Mouse (Mus musculus) gastrocnemius, adult 8-10 months (tissue): ENCODE results near the gene BC024978. TPM values are rescaled to one million over a fixed set of nuclear protein-coding genes. Genes with fewer than 3 reads are reported as not detected.

Experiments used
- DNase-seq, 2 experiments: peaks; one replicate each; pipeline ENCODE4 v3.0.0; 2022; ENCODE audit warnings: low spot score in 2 of 2
- total RNA-seq, 4 experiments: library from RNA; stranded (reverse); gene quantifications; 2 replicates each; pipeline ENCODE4 v1.2.4; 2022

BC024978 gene
- total RNA-seq, 4 experiments from 2014 or later, result 13.2 to 20.5 (median 15.1) TPM

DNA sequence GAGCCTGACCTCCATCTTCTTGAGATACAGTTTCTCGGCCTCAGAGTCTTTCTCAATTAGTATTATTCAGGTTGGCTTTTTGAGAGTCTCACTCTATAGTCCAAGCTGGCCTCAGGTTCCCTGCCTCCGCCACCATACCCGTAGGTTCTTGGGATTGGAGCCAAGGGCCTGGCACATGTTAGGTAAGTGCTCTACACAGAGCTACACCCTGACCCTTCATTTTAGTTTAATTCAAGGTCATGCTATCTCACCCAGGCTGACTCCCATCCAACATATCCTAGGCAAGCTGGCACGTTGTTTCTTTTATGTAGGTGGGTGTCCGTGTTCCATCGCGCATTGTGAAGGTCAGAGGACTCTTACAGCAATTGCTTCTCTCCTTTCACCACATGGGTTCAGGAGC is 20.7 kb upstream of the BC024978 start:
- DNase-seq, result no peak

DNA sequence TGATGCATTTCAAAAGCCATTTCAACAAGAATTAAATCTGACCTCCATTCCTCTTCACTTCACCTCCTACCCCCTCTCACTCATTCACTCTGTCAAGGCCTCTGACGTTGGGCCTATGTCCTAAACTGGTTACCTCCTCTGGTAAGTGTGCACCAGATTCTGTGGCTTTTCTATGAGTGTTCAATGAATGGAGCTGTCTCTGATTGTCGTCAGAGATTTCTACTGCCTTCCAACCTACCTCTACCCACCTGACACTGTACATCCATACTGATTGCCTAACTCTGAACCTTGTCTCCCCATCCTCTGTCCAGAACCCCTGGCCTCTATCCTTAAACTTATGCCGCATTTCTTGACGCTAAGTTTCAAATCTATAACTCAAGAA is 17.6 kb upstream of the BC024978 start:
- no peak for DNase-seq

DNA sequence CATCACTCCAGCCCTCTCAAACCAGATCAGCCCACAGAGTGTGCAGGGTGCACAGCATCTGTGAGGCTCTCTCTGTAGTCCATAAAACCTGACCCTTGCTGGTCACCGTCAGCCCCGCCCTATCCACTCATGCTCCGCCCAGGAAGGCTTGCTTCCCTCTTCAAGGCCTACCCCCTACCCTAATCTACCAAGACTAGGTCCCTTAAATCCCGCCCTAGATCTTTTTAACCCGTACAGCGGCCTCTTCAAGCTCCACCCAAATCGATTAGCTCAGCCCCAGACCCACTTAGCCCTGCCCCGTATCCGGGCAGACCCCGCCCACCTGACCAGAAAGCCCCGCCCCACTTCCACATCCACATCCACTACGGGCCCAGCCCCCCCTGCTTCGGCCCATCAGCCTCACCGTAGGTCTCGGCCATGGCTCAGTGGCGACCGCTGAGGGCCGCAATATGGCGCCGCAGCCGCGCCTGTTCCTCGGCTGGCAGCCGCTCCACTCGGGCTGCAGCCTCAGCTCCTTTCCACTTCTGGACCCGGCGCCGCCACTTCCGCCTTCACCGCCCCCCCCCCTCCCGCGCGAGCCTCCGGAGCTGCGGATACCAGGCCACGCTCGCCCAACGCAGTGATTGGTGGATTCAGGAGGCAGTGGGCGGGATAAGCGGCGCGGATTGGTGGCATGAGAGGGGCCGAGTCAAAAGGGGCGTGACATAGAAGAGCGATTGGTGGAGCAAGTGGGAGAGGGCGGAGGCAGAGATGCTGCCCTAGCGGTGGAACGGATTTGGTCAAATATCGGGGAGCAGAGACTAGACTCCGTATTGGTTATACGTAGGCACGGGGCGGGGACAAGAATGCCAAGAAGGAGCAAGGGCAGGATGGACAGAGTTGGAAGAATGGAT is 17.0 kb upstream of the BC024978 start, which contains the start of gene Rab4b:
Gene Rab4b (minus strand): TSS at position 573 of the 893 bp plus-strand sequence.
- peak; percentile 99 to 100 for DNase-seq

DNA sequence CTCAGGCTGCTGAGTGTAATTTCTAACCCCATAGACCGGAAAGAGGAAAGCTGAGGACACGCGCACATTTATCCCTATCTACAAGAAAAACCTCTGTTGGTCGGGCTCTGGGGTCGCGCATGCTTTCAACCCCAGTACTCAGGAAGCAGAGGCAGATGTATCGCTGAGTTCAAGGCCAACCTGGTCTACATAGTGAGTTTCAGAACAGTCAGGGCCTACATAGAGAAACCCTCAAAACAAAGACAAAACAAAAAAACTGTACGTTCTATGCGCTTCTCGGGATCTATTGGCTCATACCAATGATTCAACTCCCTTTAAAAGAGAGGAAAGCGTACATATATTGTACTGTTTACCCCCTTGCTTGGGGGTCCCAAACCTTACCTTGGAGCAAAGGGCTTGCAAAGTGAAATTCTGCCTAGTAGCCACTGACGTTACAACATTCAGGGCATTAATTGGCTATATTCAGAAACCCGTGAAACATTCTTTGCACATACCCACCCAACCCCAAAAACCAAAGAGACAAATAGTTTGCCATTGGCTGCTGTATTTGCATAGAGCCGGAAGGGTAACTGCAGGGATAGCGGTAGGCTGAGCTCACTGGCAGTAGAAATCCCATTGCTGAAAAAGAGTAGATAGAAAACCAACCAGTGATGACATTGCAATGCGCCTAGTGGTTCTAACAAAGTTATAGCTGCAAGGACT is 16.2 kb upstream of the BC024978 start:
- no peak for DNase-seq

DNA sequence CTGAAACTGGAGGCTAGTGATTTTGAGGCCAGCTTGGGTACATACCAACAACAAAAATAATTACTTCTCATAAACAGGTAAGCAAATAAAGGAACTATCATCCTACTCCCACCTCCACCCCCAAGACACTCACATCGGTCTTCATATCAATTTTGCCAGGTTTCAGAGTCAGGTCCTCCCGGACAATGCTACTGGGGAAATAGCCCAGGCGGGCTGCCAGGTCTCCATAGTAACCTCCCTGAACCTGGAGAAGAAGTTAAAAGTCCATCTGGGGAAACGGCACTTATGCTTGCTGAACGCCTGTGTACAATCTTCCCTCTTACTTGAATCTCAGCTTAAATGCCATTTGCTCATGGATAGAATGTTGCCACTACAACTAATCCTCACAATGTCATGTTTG is 15.5 kb upstream of the BC024978 start:
- DNase-seq, result peak in 1 of 2 experiments; percentile 52

DNA sequence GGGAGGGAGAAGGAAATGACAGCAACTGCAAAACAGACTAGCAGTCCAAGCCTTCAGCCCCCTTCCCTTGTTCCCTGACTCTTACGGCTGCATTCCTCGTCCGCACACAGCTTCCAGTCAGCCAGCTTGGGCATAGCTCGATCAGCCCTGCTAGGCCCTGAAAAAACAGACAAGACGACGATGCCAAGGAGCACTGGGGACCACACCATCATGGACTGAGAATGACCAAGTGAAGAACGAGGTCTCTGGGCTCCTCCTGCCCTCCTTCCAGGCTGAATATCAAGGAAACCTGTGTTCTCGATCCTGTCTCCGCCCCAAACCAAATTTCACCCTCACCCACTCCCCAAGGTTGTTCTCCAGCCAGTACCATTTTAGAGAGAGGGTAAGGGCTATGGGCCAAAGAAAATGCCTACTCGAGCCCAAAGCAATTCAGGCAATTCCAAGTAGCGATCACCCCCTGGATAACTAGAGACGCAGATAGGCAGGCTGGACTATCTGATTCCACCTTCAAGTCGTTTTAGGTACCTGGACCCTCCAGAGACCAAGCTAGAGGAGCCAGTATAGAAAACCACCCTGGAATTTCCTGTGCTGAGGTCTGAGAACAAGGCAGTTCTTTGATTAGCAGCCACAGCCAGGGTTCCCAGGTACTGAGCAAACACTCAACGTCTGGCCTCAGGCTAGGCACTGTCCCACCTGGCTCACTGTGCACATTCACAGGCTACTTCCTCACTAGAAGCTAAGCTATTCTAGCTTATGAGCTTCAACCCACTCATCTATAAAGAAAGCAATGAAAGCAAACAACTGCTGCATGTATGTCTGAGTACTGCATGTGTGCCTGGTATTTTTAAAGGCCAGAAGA is 14.5 kb upstream of the BC024978 start, which contains the start of the genes Gm21983 and Mia:
Gene Gm21983 (minus strand): TSS at position 250 of the 859 bp plus-strand sequence.
Gene Mia (minus strand): TSS at position 321 of the 859 bp plus-strand sequence.
- no peak for DNase-seq

DNA sequence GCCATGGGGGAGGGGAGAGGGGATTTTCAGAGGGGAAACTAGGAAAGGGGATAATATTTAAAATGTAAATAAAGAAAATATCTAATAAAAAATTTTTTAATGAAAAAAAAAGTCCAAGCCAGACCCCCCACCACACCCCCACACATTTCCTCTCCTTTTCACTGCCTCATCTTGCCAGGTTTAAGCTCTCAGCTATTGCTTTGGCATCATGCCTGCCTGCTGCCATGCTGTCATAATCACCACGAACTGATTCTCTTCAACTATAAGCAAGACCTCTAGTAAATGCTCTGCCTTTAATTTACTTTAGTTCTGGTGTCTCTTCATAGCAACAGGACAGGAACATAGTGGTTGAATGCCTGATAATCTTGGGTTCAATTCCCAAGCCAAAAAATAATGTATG is 13.1 kb upstream of the BC024978 start:
- no peak for DNase-seq

DNA sequence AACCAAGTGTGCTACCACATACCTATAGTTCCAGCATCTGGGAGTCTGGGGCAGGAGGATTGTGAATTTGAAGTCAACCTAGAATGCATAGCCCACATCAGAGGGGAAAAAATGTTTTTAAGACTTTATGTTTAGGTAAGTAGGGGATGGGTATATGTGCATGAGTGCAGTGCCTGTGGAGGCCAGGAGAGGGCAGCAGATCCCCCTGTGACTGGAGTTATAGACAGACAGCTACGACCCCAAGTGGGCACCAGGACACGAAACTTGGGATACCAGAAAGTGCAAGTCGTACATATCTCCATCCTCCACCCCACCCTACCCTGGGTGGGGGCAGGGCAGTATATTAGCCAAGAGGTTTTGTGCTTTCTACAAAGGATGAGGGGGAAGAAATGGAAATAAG is 10.6 kb upstream of the BC024978 start:
- DNase-seq, result no peak

DNA sequence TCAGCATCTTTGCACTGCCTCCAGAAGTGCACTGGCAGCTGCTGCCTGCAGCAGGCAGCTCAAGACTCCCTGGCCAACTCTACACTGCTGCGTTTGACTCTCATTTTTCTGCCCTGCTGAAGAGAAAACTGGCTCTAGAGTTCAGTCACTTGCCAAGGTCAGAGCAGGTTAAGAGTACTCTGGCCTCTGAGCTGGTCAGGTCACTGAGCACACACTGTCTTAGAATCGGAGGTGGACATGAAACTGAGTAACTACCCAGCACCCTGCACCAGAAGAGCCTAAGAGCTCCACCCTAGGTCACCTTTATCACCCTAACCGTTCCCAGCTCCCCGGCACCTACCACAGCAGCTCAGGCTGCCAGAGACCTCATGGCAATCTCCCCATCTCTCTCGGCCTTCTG is 9.6 kb upstream of the BC024978 start:
- DNase-seq, result no peak

DNA sequence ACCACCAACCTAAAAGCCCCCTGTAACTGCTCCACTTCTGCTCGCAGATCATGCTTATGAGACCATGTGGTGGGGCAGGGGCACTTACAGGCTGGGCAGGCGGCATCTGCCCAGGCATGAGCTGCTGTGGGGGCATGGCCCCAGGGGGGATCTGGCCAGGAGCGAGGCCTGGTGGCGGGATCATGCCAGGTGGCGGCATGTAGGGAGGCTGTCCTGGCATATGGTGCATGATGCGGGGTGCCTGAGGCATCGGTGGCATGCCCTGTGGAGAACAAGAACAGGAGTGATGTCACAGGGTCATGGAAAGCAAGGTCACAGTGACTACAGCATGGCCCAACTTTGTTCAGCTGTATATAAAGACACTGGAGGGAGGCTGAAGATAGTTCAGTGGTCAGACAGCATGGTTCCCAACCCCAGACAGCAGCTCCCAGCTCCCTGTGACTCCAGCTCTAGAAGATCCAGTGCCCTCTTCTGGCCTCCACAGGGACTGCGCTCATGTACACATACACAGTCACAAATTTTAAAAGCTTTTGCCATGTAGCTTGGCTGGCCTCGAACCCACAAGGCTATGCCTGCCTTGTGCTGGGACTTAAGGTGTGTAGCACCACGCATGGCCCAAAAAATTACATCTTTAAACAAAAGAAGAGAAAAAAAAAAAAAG is 6.2 kb upstream of the BC024978 start:
- no peak for DNase-seq

DNA sequence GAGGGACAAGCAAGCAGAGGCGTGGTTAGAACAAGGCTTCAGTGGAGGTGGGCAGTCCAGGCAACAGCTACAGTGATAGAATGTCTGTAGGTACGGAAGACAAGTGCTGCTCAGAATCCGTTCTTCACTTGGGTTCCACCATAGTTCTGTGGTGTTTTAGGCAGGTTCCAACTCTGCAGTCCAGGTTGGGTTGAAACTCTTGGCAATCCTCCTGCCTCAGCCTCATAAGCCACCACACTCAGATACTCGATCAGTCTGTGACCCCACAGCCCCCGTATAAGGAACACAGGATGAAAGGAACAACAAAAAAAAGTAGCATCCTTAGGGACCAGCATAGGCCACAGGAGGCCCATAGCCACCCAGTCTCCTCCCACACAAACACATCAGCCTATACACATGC is 3.1 kb upstream of the BC024978 start:
- DNase-seq, result no peak

DNA sequence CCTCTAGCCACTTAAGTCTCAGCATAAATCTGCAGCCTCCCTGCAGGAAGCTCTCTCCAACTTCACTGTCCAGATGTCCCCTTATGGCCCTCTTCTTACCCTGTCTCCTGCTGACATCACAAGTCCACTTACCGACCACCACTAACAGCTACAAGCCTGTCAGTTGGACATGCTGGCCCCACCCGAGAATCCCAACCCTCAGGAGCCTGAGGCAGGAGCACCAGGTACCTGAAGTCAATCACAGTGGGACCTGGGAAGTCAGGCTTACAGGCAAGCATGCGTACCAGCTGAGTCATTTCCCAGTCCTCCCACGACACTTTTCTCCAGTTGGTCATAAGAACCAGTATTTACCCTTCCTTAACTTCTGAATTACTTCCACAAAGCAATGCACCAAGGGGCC is 1.9 kb upstream of the BC024978 start:
- no peak for DNase-seq

DNA sequence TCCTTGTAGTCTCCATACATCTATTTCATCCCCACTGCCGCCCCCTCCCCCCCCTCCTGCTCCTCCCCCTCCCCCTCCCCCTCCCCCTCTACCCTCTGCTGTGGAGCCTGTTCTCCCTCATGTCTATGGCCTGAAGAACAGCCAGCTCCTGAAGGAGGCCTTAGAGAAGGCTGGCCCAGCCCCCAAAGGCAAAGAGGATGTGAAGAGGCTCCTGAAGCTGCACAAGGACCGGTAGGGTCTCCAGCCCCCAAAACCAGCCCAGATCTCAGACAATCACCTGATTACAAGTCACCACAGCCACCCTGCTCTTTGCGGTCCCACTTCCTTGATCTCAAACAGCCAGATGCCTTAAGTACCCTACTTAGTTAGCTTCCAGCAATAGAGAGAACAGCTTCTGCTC is 1.6 kb downstream of the BC024978 start:
- no peak for DNase-seq

DNA sequence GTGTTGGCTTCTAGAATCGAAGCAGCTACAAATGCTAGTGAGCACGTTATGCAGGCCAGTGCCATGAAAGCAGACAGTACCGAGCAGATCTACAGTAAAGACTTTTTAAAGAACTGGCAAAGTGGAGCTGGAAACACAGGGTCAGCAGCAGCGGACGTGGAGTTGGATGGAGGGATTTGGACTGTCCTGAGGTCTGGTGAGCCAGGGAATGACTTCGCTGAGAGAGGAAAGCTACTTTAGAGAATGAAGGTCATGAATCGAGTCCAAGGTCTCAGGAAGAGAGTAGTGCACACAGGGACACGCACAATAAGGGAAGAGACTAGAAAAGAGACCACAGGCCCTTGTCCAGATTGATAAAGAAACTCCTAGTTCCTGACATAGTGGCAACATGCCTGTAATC is 2.1 kb downstream of the BC024978 start:
- no peak for DNase-seq

DNA sequence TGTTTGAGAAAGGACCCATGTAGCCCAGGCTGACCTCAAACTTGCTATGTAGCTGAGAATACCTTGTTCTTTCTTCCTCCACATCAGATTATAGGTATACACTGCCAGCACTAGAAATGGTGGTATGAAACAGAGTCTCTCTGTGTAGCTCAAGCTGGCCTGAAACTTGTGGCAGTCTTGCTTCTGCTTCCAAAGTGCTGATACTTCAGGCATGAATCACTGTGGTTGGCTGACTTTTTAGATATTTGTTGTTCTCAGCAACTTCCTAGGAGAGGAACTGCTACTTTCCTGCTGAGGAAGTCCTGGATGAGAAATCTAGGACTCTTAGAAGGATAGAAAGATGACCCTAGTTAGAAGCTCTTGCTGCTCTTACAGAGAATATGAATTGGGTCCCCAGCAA is 2.8 kb downstream of the BC024978 start:
- no peak for DNase-seq

DNA sequence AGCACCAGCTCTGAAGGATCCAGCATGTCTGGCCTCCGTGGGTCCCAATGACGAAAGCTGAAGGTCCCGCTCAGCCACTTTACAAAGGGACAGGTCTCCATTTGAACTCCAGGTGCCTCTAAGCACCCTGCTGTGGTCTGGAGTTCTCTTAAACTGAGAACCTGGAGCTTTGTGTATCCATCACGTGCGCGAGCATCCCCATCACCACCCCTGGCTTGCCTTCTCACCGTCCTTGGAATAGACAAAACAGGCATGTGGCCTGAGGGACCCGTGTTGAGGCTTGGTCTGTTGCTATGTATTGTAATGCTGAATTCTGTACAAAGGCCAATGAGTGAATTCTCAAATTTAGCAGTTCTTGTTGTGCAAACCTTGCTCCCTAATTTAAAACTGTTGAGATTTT is 3.2 kb downstream of the BC024978 start:
- DNase-seq, result no peak

DNA sequence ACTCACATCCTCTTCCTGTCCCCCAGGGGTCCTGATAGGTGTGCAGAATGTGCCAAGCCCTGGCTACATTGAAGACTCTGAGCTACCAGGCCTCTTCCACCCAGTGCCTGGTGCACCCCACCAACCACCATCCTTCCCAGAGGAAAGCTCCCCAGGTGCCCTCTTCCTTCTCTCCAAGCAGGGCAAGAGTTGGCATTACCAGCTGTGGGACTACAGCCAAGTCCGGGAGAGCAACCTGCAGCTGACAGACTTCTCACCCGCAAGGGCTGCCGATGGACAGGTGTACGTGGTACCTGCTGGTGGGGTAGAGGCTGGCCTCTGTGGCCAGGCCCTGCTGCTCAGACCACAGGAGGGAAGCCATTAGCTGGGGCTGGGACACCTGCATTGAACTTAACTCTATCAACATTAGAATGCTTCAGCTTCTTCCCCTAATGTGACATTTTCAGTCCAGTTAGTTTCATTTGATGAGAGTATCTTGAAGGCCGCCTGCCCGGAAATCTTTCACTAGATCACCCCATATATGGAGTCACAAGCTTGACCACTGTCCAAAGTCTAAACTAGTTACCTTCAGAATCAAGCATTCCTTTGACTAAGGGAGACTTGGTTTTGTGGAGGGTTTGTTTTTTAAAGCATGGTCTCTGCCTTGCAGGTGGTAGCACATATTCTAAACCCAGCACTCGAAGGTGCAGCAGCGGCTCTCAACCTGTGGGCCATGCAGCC is 8.3 kb downstream of the BC024978 start:
- no peak for DNase-seq

DNA sequence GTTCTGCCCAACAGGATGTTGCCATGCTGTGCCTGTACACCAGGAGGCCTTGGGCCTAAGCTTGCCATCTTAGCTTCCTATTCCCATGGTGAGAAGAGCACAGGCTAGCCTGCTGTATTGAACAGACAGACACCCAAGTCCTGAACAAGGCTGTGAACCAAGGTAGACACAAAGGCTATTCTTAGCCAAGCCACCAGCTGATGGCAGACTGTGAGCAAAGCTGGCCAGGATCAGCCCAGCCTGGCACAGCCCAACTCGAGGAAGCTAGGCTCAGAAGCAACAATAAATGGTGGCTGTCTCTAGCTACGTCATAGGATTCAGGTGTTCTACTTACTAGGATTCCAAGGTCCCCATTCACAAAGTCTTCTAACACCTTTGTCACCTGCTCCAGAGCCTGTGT is 17.0 kb downstream of the BC024978 start:
- no peak for DNase-seq

DNA sequence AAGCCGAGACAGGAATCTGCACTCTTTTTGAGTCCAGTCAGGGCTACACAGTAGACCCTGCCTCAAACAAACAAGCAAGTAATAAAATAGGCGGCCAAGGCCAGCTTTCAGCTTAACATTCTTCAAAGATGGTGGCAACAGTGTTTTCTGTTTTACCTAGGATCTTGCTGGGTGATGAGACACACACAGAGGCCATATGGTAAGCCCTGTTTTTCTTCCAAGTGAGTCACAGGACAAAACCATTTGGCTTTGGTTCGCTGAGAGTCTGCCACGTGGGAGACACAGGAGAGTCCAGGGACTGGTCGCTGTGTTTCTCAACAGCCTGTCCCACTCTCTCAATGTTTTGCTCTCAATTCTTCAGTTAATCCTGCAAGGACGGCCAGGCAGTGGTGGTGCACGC is 23.0 kb downstream of the BC024978 start:
- no peak for DNase-seq

DNA sequence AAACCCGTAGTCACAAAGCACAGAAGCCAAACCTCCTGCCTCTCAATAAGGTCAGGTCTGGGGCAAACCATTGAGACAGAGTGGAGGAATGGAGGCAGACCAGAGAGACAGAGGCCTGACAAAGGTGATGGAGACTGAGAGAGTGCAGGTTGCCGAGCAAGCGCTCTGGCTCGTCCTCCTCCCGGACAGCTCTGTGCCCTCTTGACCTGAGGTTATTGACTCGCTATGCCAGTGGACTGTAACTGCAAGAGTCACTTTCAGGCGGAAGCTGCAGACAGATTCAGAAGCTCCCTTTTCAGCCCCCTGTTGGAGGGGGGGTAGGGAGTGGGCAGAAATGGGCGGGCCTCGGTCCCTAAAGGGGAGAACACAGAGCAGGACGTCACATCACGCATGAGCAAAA is 24.4 kb downstream of the BC024978 start:
- no peak for DNase-seq
